In genomic region chr16:52044518-52044917, GRCm38 (mm10) we compare ENCODE assay signal across 22 mouse cellular contexts.
"Had no signal": no experiment of that assay in that cellular context is flagged by ENCODE, and none has a peak within 500 bp of the region (broad histone marks: within the 10 kb centered on the region; RNA-seq: fewer than 3 reads in every experiment).

No protein-coding gene starts in this region.

- H3K27me3 ChIP-seq: hindbrain, embryonic 12.5 days; intestine, embryonic 15.5 days; limb, embryonic 12.5 days had no signal

- H3K27ac ChIP-seq: heart, embryonic 10.5 days; hindbrain, embryonic 10.5 days; hindbrain, embryonic 12.5 days; hindbrain, embryonic 14.5 days; intestine, embryonic 15.5 days; layer of hippocampus, adult 2 months; left cerebral cortex, adult 2 months; limb, embryonic 10.5 days; limb, embryonic 12.5 days had no signal

- ATAC-seq: hindbrain, embryonic 16.5 days; intestine, embryonic 15.5 days; intestine, postnatal 0 days had no signal

- H3K9ac ChIP-seq: heart, embryonic 12.5 days; hindbrain, embryonic 12.5 days; hindbrain, embryonic 14.5 days; intestine, embryonic 15.5 days; limb, embryonic 12.5 days had no signal

- H3K4me3 ChIP-seq: gastrocnemius, adult 2 months; heart, embryonic 10.5 days; heart, embryonic 12.5 days; hindbrain, embryonic 10.5 days; hindbrain, embryonic 12.5 days; intestine, embryonic 15.5 days; layer of hippocampus, adult 2 months; left cerebral cortex, adult 2 months; limb, embryonic 10.5 days; limb, embryonic 12.5 days had no signal

- DNase-seq: gastrocnemius, adult 2 months; gastrocnemius, postnatal 10 days; gastrocnemius, postnatal 25 days; heart, adult 18-20 months; heart, postnatal 10 days; heart, postnatal 4 days; kidney, adult 8-10 months; kidney, postnatal 14 days; kidney, postnatal 4 days; liver had no signal

- H3K4me1 ChIP-seq: intestine, embryonic 15.5 days had no signal

- H3K4me2 ChIP-seq: heart, embryonic 12.5 days; hindbrain, embryonic 12.5 days; hindbrain, embryonic 14.5 days; intestine, embryonic 15.5 days; limb, embryonic 12.5 days had no signal

- H3K9me3 ChIP-seq: heart, embryonic 10.5 days; heart, embryonic 12.5 days; hindbrain, embryonic 10.5 days; hindbrain, embryonic 12.5 days; intestine, embryonic 15.5 days; limb, embryonic 10.5 days; limb, embryonic 12.5 days had no signal
